Mouse (Mus musculus) intestine, postnatal 0 days (tissue): ENCODE data around the gene Copg2. TPM values are rescaled to one million over a fixed set of nuclear protein-coding genes. Genes with fewer than 3 reads are reported as not detected.

ENCODE experiments used
- ATAC-seq: fragments of 200-750 bp; cut with Nextera tagmentation; 2 replicates; pipeline ENCODE4 v1.8.0; 2017; ENCODE audit warnings: mild to moderate bottlenecking, moderate TSS enrichment, moderate library complexity
- H3K27ac ChIP-seq: fragments of 300-500 bp; sonication (generic); 2 replicates; pipeline ENCODE4 v1.5.1; 2014; ENCODE audit warnings: mild to moderate bottlenecking, low read depth, low read length, moderate library complexity
- H3K27me3 ChIP-seq: fragments of 300-500 bp; sonication (generic); replicated peaks from 2 replicates; pipeline ENCODE4 v1.6.1; 2014; ENCODE audit warnings: low read length, mixed read lengths; ENCODE audit not compliant: control insufficient read depth, insufficient read depth
- H3K36me3 ChIP-seq: fragments of 300-500 bp; sonication (generic); 2 replicates; pipeline ENCODE4 v1.6.1; 2014; ENCODE audit warnings: mild to moderate bottlenecking, moderate library complexity; ENCODE audit not compliant: control insufficient read depth, insufficient read depth
- H3K4me1 ChIP-seq: fragments of 300-500 bp; sonication (generic); replicated peaks from 2 replicates; pipeline ENCODE4 v1.6.1; 2014; ENCODE audit warnings: antibody characterized with exemption, low read length, mixed read lengths; ENCODE audit not compliant: control insufficient read depth, insufficient read depth
- H3K4me2 ChIP-seq: fragments of 300-500 bp; sonication (generic); replicated peaks from 2 replicates; pipeline ENCODE4 v1.6.1; 2014; ENCODE audit warnings: low read depth, mild to moderate bottlenecking, moderate library complexity
- H3K4me3 ChIP-seq: fragments of 300-500 bp; sonication (generic); 2 replicates; pipeline ENCODE4 v1.5.1; 2014; ENCODE audit warnings: low read depth, low read length
- H3K9ac ChIP-seq: fragments of 300-500 bp; sonication (generic); 2 replicates; pipeline ENCODE4 v1.6.1; 2014; ENCODE audit warnings: mild to moderate bottlenecking, low read depth, low read length
- H3K9me3 ChIP-seq: fragments of 300-500 bp; sonication (generic); 2 replicates; pipeline ENCODE4 v1.6.1; 2016; ENCODE audit warnings: mixed run types; ENCODE audit not compliant: control insufficient read depth
- CTCF ChIP-seq: sonication (generic); IDR thresholded peaks from 2 replicates; pipeline ENCODE4 v1.5.1; 2016; ENCODE audit warnings: low read depth, mild to moderate bottlenecking, control low read depth, antibody characterized with exemption, moderate library complexity
- WGBS: fragments of 180-500 bp; shearing (Covaris S2); extraction: QIAGEN DNeasy Blood & Tissue Kit; methylation state at CpG from one replicate; pipeline ENCODE4 v1.1.7; 2014; 5-methylcytosine and 5-hydroxymethylcytosine counted together
- polyA plus RNA-seq: library from polyadenylated mRNA; unstranded; fragments of >200 nt; fragmentation: Nextera tagmentation; extraction: Ambion mirVana; gene quantifications from 2 replicates; pipeline ENCODE4 v1.2.1, GENCODE M21; 2015

The Copg2 gene
- polyA plus RNA-seq, 1 experiment from 2014 or later: 9.8 TPM

DNA sequence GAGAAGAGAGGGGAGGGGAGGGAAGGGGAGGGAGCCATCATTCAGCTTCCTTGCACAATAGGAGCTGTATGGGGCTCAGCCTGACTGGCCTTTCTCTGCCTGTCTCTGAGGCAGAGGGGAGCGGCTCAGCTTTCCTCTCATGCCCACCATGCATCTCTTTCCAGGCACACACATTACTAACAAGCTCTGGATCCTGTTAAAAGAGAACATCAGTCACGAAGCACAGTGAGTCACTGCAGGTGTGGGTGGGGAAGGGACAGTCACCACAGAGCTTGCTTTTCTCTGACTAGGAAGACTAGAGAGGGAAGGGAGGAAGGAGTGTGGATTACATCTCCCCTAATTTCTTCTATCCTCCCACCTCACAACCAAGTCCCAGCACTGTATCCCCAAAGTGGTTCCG lies 11.4 kb upstream of the Copg2 start:
- Histone ChIP-seq H3K36me3 (no peaks in the 10 kb centered on the region), H3K4me1 (no peaks in the 10 kb centered on the region), H3K27ac (no peak overlapping the region), H3K9ac (no peak overlapping the region), H3K4me2 (no peak overlapping the region), H3K4me3 (no peak overlapping the region), H3K9me3 (no peaks in the 10 kb centered on the region), H3K27me3 (no peaks in the 10 kb centered on the region)
- WGBS: 55% methylated on average over 3 of the region's 3 CpGs
- ATAC-seq: no peak
- no peak for TF ChIP-seq CTCF

DNA sequence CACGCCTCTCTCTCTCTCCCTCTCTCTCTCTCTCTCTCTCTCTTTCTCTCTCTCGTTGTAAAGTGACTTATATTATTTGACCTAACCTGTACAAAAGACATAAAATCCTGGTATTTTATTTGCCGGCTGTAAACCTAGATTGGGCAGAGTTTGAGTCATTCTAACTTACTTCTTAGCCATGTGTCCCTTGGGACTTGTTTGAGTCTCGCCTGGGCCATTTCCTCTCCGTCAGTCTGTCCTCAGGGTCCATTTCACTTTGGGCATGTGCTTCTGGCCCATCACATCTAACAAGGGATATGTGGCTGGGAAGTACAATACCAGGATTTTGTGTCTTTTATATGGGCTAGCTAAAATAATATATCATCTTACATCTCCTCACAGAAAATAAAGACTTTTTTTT lies 8.3 kb upstream of the Copg2 start:
- Histone ChIP-seq H3K9ac (no peak overlapping the region), H3K27ac (no peak overlapping the region), H3K27me3 (no peaks in the 10 kb centered on the region), H3K9me3 (no peaks in the 10 kb centered on the region), H3K4me2 (no peak overlapping the region), H3K4me3 (no peak overlapping the region), H3K36me3 (no peaks in the 10 kb centered on the region), H3K4me1 (no peaks in the 10 kb centered on the region)
- WGBS: 81% methylated on average over 5 of the region's 5 CpGs
- no peak for TF ChIP-seq CTCF
- ATAC-seq: no peak

- no peak for ATAC-seq
- H3K27ac ChIP-seq: no peak overlapping the region
- TF ChIP-seq CTCF: no peak
- no peak overlapping the region for H3K9ac ChIP-seq
- H3K36me3 ChIP-seq: no peaks in the 10 kb centered on the region
- no peaks in the 10 kb centered on the region for H3K27me3 ChIP-seq
- no peaks in the 10 kb centered on the region for H3K4me1 ChIP-seq
- H3K4me3 ChIP-seq: no peak overlapping the region
- WGBS: 41% methylated on average over 3 of the region's 3 CpGs
- H3K4me2 ChIP-seq: no peak overlapping the region
- no peaks in the 10 kb centered on the region for H3K9me3 ChIP-seq
These were observed 7.4 kb upstream of the Copg2 start for GRCm38 (mm10) chr6:30904033-30904432.

GRCm38 (mm10) chr6:30897520-30897919 lies 926 bp upstream of the Copg2 start:
- H3K36me3 ChIP-seq: no peaks in the 10 kb centered on the region
- 0 out of 2 replicates have a peak, but pooled peaks cover 7% of the 10 kb centered on the region for H3K4me1 ChIP-seq
- peak overlapping the region; percentile 77; the same call in 1 of the 2 replicates for H3K4me2 ChIP-seq
- H3K4me3 ChIP-seq: no peak overlapping the region
- no peak overlapping the region for H3K27ac ChIP-seq
- no peaks in the 10 kb centered on the region for H3K9me3 ChIP-seq
- TF ChIP-seq CTCF: no peak
- no peak for ATAC-seq
- H3K27me3 ChIP-seq: no peaks in the 10 kb centered on the region
- 57% methylated on average over 6 of the region's 6 CpGs for WGBS
- H3K9ac ChIP-seq: no peak overlapping the region

GRCm38 (mm10) chr6:30896986-30897327 lies 363 bp upstream of the Copg2 start:
- no peak for TF ChIP-seq CTCF
- 18% methylated on average over 8 of the region's 8 CpGs for WGBS
- Histone ChIP-seq H3K9me3 (no peaks in the 10 kb centered on the region), H3K27me3 (no peaks in the 10 kb centered on the region), H3K4me2 (peak overlapping the region; percentile 77), H3K36me3 (no peaks in the 10 kb centered on the region), H3K4me3 (peak overlapping the region; percentile 73), H3K4me1 (0 out of 2 replicates have a peak, but pooled peaks cover 7% of the 10 kb centered on the region), H3K27ac (no peak overlapping the region), H3K9ac (peak overlapping the region; percentile 80)
- ATAC-seq: no peak

DNA sequence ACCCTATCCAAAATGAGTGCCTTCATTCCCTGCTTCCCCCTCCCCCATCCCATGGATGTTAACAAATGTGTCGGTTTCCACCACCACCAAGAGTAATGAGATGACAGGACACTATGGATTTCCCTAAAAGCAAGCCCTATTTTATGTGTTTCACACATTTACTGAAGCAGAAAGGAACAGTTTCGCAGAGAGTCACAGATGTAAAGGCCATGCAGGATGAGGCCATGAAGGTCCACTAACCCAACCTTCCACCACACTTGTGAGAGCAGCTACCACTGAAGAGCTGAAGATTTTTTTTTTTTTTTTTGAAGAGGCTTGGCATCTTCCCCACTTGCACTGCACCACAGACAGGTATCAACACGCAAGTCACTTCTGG lies 787 bp downstream of the Copg2 start:
- Histone ChIP-seq H3K9ac (peak overlapping the region; percentile 80), H3K4me2 (peak overlapping the region; percentile 77), H3K27me3 (no peaks in the 10 kb centered on the region), H3K9me3 (no peaks in the 10 kb centered on the region), H3K27ac (peak overlapping the region; percentile 87), H3K4me1 (0 out of 2 replicates have a peak, but pooled peaks cover 7% of the 10 kb centered on the region), H3K36me3 (no peaks in the 10 kb centered on the region), H3K4me3 (peak overlapping the region; percentile 73)
- ATAC-seq: no peak
- no peak for TF ChIP-seq CTCF
- 27% methylated on average over 3 of the region's 3 CpGs for WGBS

GRCm38 (mm10) chr6:30893081-30893480 lies 3.5 kb downstream of the Copg2 start:
- Histone ChIP-seq H3K4me2 (no peak overlapping the region), H3K4me3 (no peak overlapping the region), H3K36me3 (peaks cover 9% of the 10 kb centered on the region), H3K27ac (no peak overlapping the region), H3K27me3 (no peaks in the 10 kb centered on the region), H3K9ac (no peak overlapping the region), H3K4me1 (0 out of 2 replicates have a peak, but pooled peaks cover 7% of the 10 kb centered on the region), H3K9me3 (no peaks in the 10 kb centered on the region)
- 74% methylated on average over 4 of the region's 4 CpGs for WGBS
- no peak for ATAC-seq
- TF ChIP-seq CTCF: no peak
